Mouse (Mus musculus) lung, adult 18-20 months (tissue): ENCODE results near the gene Ugt3a1.
"Not testable (repeated sequence)": the region's sequence is repeated elsewhere in the genome, so short reads cannot be mapped to it uniquely, and the experiment has no call there.

ENCODE experiments used
- DNase-seq, 2 experiments: peaks; one replicate each; pipeline ENCODE4 v3.0.0; 2022; ENCODE audit warnings: mixed read lengths in 2 of 2

Ugt3a1 gene

DNA sequence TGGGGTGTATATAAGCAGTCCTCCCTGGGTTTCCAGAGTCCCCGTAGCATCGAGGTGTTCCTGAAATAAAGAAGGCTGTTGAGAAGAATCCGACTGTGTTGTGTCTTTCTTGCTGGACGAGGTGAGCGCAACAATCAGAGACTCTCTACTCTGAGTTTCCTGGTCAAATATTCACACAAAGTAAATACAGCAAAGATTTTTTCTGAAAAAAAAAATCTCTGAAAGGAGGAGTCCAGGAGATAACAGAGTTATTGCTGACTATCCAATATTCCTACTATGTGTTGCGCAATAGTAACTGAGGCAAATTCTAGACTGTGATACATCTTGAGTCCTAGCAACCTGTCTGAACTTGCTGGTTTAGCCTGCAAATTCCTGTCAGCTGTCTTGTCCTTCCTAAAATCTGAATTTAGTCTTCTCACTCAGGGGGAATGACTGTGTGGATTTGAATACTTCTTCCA is at the start of gene Ugt3a1:
TSS of gene Ugt3a1 (plus strand) at position 51 of the 458 bp plus-strand sequence.
- DNase-seq, result no peak

GRCm38 (mm10) chr15:9230917-9231316 is 45.8 kb upstream of the Ugt3a1 start:
- DNase-seq, result not testable (repeated sequence)

DNA sequence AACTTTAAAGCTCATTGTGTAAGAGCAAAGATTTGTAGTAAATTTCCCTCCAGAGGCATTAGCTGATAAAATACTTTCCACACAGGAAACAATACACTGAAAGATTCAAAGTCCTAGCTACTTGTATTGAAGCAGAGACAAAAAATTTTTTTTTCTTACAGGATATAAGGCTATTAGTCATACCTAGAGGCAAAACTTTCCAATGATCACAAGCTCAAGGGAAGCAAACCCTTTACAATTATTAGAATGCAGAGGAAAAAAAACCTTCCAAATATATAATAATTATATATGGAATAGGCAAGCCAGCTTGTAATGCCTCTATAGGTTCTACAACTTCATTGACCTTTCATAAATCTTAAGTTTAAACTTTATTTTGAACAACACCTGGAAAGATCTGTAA is 30.3 kb upstream of the Ugt3a1 start:
- DNase-seq, result no peak

DNA sequence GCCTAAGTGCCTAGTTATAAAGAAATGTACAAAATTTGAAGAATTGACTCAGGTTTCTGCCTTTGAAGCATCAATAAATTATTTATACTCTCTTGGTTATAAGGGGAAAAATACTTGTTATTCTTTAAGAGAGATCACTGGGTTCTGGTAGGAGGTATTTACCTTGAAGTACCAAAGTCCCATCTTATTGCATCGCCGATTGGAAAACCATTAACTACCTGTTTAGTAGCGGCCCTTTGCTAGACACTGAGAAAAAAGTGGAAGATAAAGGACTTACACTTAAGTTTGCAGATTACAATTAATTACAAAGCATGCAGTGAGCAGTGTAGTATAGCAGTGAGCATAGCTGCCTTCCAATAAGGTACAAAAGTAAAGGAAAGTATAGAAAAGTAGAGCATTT is 23.8 kb upstream of the Ugt3a1 start:
- no peak for DNase-seq

DNA sequence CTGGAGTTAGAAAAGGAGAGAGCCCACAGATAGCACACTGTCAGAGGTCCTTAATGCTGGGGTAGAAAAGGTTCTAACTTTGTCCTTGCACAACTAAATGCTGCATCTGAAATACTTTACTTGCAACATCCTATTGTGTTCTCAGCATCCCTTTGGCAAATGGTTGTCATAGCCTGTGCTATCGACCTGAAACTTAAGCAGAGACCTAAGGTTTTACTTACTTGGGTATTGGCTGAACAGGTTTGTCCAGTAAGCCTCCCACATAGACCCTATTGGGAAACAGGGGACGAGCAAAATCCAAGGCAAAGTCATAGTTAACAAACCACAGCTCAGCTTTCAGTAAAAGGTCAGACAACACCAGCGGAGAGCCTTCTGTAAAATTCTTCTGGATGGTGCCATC is 16.1 kb upstream of the Ugt3a1 start:
- DNase-seq, result no peak

- no peak for DNase-seq
Measured at GRCm38 (mm10) chr15:9271876-9272275, 4.8 kb upstream of the Ugt3a1 start.

DNA sequence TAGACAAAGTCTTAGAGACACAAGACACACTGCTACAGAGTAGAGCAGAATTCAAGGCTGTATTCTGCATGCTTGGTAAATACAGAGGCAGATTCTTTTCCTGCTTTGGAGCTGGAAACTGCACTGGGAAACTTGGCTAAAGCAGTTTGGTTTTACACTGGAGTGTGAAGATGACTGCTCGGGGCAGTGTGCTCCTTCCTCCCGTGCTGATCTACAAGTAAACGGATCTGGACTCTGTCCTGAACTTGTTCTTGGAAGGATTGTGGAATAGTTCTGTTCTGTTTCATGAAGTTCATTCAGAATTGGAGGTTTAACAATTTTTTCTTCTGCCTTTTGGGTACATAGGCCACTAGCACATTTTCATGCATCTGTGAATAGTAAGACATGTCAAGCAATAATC is 2.3 kb downstream of the Ugt3a1 start:
- no peak for DNase-seq

- no peak for DNase-seq
Measured at GRCm38 (mm10) chr15:9279596-9279995, 2.9 kb downstream of the Ugt3a1 start.

DNA sequence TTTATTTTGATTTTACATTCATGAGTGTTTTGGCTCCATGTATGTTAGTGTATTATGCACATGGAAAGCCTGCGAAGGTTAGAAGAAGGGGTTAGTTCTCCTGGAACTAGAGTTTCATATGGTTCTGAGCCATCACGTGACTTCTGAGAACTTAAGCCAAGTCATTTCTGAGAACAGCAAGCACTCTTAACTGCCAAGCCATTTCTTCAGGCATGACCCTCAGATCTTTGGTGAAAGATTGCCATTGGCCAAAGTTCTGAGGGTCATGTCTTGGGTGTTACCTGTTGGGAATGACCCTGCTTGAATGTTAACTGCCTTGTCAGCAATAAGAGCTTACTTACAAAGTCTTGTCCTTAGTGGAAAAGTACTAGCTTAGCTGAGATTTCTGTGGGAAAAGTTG is 6.5 kb downstream of the Ugt3a1 start:
- no peak for DNase-seq

- DNase-seq, result no peak
Measured at GRCm38 (mm10) chr15:9289660-9290059, 13.0 kb downstream of the Ugt3a1 start.

GRCm38 (mm10) chr15:9305978-9306692 is 29.4 kb downstream of the Ugt3a1 start:
- no peak for DNase-seq

DNA sequence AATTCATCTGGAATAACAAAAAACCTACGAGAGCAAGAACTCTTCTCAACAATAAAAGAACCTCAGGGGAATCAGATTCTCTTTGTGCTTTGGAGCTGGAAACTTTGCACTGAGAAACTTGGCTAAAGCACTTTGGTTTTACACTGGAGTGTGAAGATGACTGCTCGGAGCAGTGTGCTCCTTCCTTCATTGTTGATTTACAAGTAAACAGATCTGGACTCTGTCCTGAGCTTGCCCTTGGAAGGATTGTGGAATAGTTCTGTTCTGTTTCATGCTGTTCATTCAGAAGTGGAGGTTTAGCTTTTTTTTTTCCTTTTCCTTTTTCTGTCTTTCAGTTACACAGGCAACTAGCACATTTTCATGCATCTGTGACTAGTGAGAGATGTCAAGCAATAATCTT is 57.9 kb downstream of the Ugt3a1 start:
- no peak for DNase-seq

- no peak for DNase-seq
Measured at GRCm38 (mm10) chr15:9335341-9335740, 58.7 kb downstream of the Ugt3a1 start, which contains the start of gene Ugt3a2. Gene Ugt3a2, plus strand, starts transcription at chr15:9335550.

- no peak for DNase-seq
Measured at GRCm38 (mm10) chr15:9336616-9337015, 59.9 kb downstream of the Ugt3a1 start.

- no peak for DNase-seq
Measured at GRCm38 (mm10) chr15:9337021-9337420, 60.3 kb downstream of the Ugt3a1 start.

- no peak for DNase-seq
Measured at GRCm38 (mm10) chr15:9348739-9349138, 72.1 kb downstream of the Ugt3a1 start.

GRCm38 (mm10) chr15:9362801-9363200 is 86.1 kb downstream of the Ugt3a1 start:
- DNase-seq, result no peak
